Mouse (Mus musculus) spleen, adult 2 months (tissue): ENCODE data around the gene 1700017B05Rik. TPM values are rescaled to one million over a fixed set of nuclear protein-coding genes. Genes with fewer than 3 reads are reported as not detected.

Source experiments
- DNase-seq, 2 experiments: peaks; one replicate each; pipeline versions ENCODE4 v3.0.0 to v3.0.0-alpha.2; 2012 to 2021; ENCODE audit warnings: low spot score in 2 of 2, low read depth in 1 of 2
- H3K27ac ChIP-seq: fragments of 200-500 bp; 2 replicates; pipeline ENCODE4 v1.5.1; 2012; ENCODE audit warnings: low read length, inconsistent platforms; ENCODE audit not compliant: insufficient read depth
- H3K27me3 ChIP-seq: fragments of 200-500 bp; 2 replicates; pipeline ENCODE4 v1.6.1; 2012; ENCODE audit warnings: mild to moderate bottlenecking, moderate library complexity, low read length, inconsistent platforms; ENCODE audit not compliant: control insufficient read depth, insufficient read depth
- H3K36me3 ChIP-seq: fragments of 200-500 bp; 2 replicates; pipeline ENCODE4 v1.6.1; 2012; ENCODE audit warnings: mild to moderate bottlenecking, low read length, inconsistent platforms; ENCODE audit not compliant: control insufficient read depth, insufficient read depth
- H3K4me1 ChIP-seq: fragments of 200-500 bp; 2 replicates; pipeline ENCODE4 v1.6.1; 2011; ENCODE audit warnings: inconsistent platforms; ENCODE audit not compliant: control insufficient read depth, insufficient read depth, insufficient read length
- H3K4me3 ChIP-seq: fragments of 200-500 bp; 2 replicates; pipeline ENCODE4 v1.5.1; 2011; ENCODE audit warnings: mild to moderate bottlenecking, inconsistent platforms; ENCODE audit not compliant: insufficient read depth, insufficient read length; ENCODE audit errors: extremely low read depth
- CTCF ChIP-seq: fragments of 200-500 bp; IDR thresholded peaks from 2 replicates; pipeline ENCODE4 v1.5.1; 2011; ENCODE audit warnings: mild to moderate bottlenecking, inconsistent platforms; ENCODE audit not compliant: insufficient read depth, insufficient read length, insufficient replicate concordance; ENCODE audit errors: extremely low read depth
- POLR2A ChIP-seq: fragments of 200-500 bp; IDR thresholded peaks from 2 replicates; pipeline ENCODE4 v1.6.1; 2011; ENCODE audit warnings: low read depth, low read length, inconsistent platforms
- WGBS: fragments of 180-500 bp; shearing (Covaris S2); methylation state at CpG from one replicate; pipeline ENCODE4 v1.1.7; 2018; 5-methylcytosine and 5-hydroxymethylcytosine counted together
- polyA plus RNA-seq: library from polyadenylated mRNA; depleted of rRNA; stranded (reverse); fragments of >200 nt; gene quantifications from 2 replicates; pipeline ENCODE4 v1.2.3, GENCODE M21; 2012

Gene 1700017B05Rik
- polyA plus RNA-seq, 1 experiment, result 20.3 TPM

- TF ChIP-seq CTCF, result no peak
- no peaks in the 10 kb centered on the region for H3K27me3 ChIP-seq
- no peak for DNase-seq
- 64% methylated on average over 2 of the region's 2 CpGs for WGBS
- H3K27ac ChIP-seq, result no peak overlapping the region
- H3K4me3 ChIP-seq, result no peak overlapping the region
- H3K4me1 ChIP-seq, result no peaks in the 10 kb centered on the region
- no peaks in the 10 kb centered on the region for H3K36me3 ChIP-seq
Measured at GRCm38 (mm10) chr9:57238220-57238619, 24.2 kb downstream of the 1700017B05Rik start.

GRCm38 (mm10) chr9:57237705-57238104 is 24.7 kb downstream of the 1700017B05Rik start:
- whole genome bisulfite sequencing, result 85% methylated on average over 5 of the region's 5 CpGs
- Histone ChIP-seq H3K4me1 (no peaks in the 10 kb centered on the region), H3K36me3 (no peaks in the 10 kb centered on the region), H3K27ac (no peak overlapping the region), H3K27me3 (no peaks in the 10 kb centered on the region), H3K4me3 (no peak overlapping the region)
- no peak for TF ChIP-seq CTCF
- TF ChIP-seq POLR2A, result no peak
- DNase-seq, result no peak

- Histone ChIP-seq H3K27me3 (no peaks in the 10 kb centered on the region), H3K36me3 (no peaks in the 10 kb centered on the region), H3K27ac (no peak within 1 kb of the TSS), H3K4me1 (no peaks in the 10 kb centered on the region), H3K4me3 (no peak within 1 kb of the TSS)
- whole genome bisulfite sequencing, result 88% methylated on average over 2 of the region's 2 CpGs
- TF ChIP-seq POLR2A, result no peak
- TF ChIP-seq CTCF, result no peak
- DNase-seq, result no peak
Measured at GRCm38 (mm10) chr9:57236256-57236655, 26.2 kb downstream of the 1700017B05Rik start, which contains the start of gene Trcg1. Gene Trcg1 (plus strand): TSS chr9:57236556.

- Histone ChIP-seq H3K27me3 (no peaks in the 10 kb centered on the region), H3K27ac (no peak overlapping the region), H3K4me3 (no peak overlapping the region), H3K36me3 (no peaks in the 10 kb centered on the region), H3K4me1 (no peaks in the 10 kb centered on the region)
- DNase-seq, result no peak
- WGBS, result 72% methylated on average over 3 of the region's 3 CpGs
- TF ChIP-seq CTCF (no peak), POLR2A (no peak)
Measured at GRCm38 (mm10) chr9:57233767-57234166, 28.6 kb downstream of the 1700017B05Rik start.

GRCm38 (mm10) chr9:57233142-57233541 is 29.3 kb downstream of the 1700017B05Rik start:
- no peak for DNase-seq
- WGBS, result 73% methylated on average over 6 of the region's 6 CpGs
- H3K36me3 ChIP-seq, result no peaks in the 10 kb centered on the region
- H3K4me1 ChIP-seq, result no peaks in the 10 kb centered on the region
- no peaks in the 10 kb centered on the region for H3K27me3 ChIP-seq
- H3K27ac ChIP-seq, result no peak overlapping the region
- no peak for TF ChIP-seq CTCF
- no peak overlapping the region for H3K4me3 ChIP-seq

- H3K36me3 ChIP-seq, result no peaks in the 10 kb centered on the region
- H3K4me3 ChIP-seq, result no peak overlapping the region
- no peak for DNase-seq
- H3K27ac ChIP-seq, result no peak overlapping the region
- H3K27me3 ChIP-seq, result no peaks in the 10 kb centered on the region
- TF ChIP-seq POLR2A, result no peak
- no peak for TF ChIP-seq CTCF
- H3K4me1 ChIP-seq, result no peaks in the 10 kb centered on the region
- 91% methylated on average over 5 of the region's 5 CpGs for WGBS
Measured at GRCm38 (mm10) chr9:57232341-57232940, 30.0 kb downstream of the 1700017B05Rik start.

GRCm38 (mm10) chr9:57231536-57232255 is 30.7 kb downstream of the 1700017B05Rik start:
- TF ChIP-seq POLR2A, result no peak
- TF ChIP-seq CTCF, result no peak
- DNase-seq, result no peak
- H3K27ac ChIP-seq, result no peak overlapping the region
- H3K4me1 ChIP-seq, result no peaks in the 10 kb centered on the region
- no peaks in the 10 kb centered on the region for H3K27me3 ChIP-seq
- 75% methylated on average over 8 of the region's 8 CpGs for WGBS
- H3K36me3 ChIP-seq, result no peaks in the 10 kb centered on the region
- H3K4me3 ChIP-seq, result no peak overlapping the region
